ENCODE assay signal across 1 mouse cellular context in genomic region chr1:34518259-34518658, GRCm38 (mm10).
A peak's percentile ranks its signal among the peaks of the same experiment; 100 is the strongest.
TF ChIP-seq lines count a peak whose summit lies in the region.

No protein-coding gene starts in this region.

TF ChIP-seq in CH12.LX, 34 proteins besides CTCF, POLR2A, EP300 and RAD21:
- TF ChIP-seq POLR2AphosphoS2 (IDR thresholded peaks at IDR 0.05; ENCODE audit: low read depth, low read length) (no peak), GABPA (IDR thresholded peaks at IDR 0.05; ENCODE audit: insufficient replicate concordance, low read depth, low read length) (no peak), MYC (IDR thresholded peaks at IDR 0.05; ENCODE audit: low read depth, low read length) (0 out of 2 replicates have a peak, but pooled peaks have one; percentile 24), TBP (conservative IDR thresholded peaks at IDR 0.05; ENCODE audit: low read depth, low read length) (no peak), CHD1 (IDR thresholded peaks at IDR 0.05; ENCODE audit: low read depth, low read length) (no peak), PAX5 (IDR thresholded peaks at IDR 0.05; ENCODE audit: low read length) (no peak), SMC3 (IDR thresholded peaks at IDR 0.05; ENCODE audit: low read depth, low read length) (peak; percentile 51), ETS1 (conservative IDR thresholded peaks at IDR 0.05; ENCODE audit: low read depth, low read length) (no peak), SIN3A (IDR thresholded peaks at IDR 0.05; ENCODE audit: low read length) (no peak)
TF ChIP-seq in CH12.LX: peak in this region for 2.
